Comparison of ENCODE assay signal across 16 mouse cellular contexts in the genomic region with DNA sequence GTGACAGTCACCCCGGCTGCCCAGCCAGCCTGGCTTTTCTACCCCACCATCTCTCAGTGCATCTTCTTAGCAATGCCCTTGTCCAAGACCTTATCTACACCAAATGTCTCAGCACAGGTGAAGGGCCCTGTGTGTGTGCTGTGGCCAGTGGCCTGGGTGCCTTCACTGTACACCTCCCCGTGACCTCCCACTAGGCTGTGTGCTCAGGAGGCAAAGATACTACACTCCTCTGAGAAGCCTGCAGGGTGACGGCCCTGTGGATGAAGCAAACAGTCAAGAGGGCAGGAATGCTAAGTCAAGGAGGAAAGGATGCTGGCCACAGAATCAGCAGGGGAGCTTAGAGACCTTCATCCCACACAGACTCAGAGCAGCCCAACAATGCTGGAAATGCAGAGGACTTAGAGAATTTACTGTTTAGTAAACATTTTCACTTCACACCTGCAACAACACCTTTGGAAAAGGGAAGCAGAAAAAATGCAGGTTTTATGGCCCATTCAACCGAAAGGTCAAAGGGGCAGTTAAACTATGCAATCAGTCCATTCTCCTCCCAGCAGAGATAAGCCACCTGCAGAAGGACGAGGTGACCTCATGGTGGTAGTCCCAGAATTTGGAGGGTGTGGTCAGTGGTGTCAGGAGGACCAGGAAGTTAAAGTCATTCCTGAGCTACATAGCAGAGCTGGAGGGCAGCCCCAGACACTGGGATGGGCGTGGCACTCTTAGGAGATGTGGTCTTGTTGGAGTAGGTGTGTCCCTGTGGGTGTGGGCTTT. TPM values are rescaled to one million over a fixed set of nuclear protein-coding genes. Genes with fewer than 3 reads are reported as not detected.
DNase-seq lines count a peak whose midpoint lies in the region; ATAC-seq and TF ChIP-seq lines count a peak whose summit lies in the region.
"Had no signal": no experiment of that assay in that cellular context is flagged by ENCODE, and none has a peak within 500 bp of the region (broad histone marks: within the 10 kb centered on the region; RNA-seq: fewer than 3 reads in every experiment).

No protein-coding gene starts in this region.

- no peak for DNase-seq in kidney, postnatal 10 days
- peak; percentile 100 for DNase-seq in R1 (ENCODE audit: low read depth, low spot score)
- peak; percentile 18 for DNase-seq in liver
- DNase-seq in hindbrain, postnatal 0 days (ENCODE audit: low spot score): no peak
- DNase-seq: cerebellum, adult 2 months; gastrocnemius, adult 2 months; kidney, adult 2 months; layer of hippocampus, adult 9-11 months had no signal

- peaks cover 48% of the 10 kb centered on the region for H3K4me1 ChIP-seq in kidney, embryonic 15.5 days
- peaks cover 10% of the 10 kb centered on the region for H3K4me1 ChIP-seq in midbrain, embryonic 13.5 days (replicated peaks)
- 0 out of 2 replicates have a peak, but pooled peaks cover 7% of the 10 kb centered on the region for H3K4me1 ChIP-seq in hindbrain, postnatal 0 days (ENCODE audit: insufficient read depth, low read length)
- H3K4me1 ChIP-seq in midbrain, embryonic 16.5 days (ENCODE audit: control insufficient read depth, insufficient read depth, low read length): peaks cover 8% of the 10 kb centered on the region

- no peak for TF ChIP-seq CTCF in hindbrain, postnatal 0 days (IDR thresholded peaks at IDR 0.05; ENCODE audit: low read depth)

- H3K27ac ChIP-seq in kidney, embryonic 15.5 days: 0 out of 2 replicates have a peak overlapping the region, but pooled peaks have one; percentile 7
- no peak overlapping the region for H3K27ac ChIP-seq in midbrain, embryonic 13.5 days
- no peak overlapping the region for H3K27ac ChIP-seq in hindbrain, postnatal 0 days
- no peak overlapping the region for H3K27ac ChIP-seq in midbrain, embryonic 16.5 days (ENCODE audit: low read length)
- H3K27ac ChIP-seq: embryonic facial prominence, embryonic 15.5 days; forebrain, embryonic 13.5 days; gastrocnemius, adult 2 months; neural tube, embryonic 15.5 days had no signal

- ATAC-seq in kidney, embryonic 15.5 days (replicated peaks; ENCODE audit: low FRiP score): peak; percentile 34; the same call in 1 of the 2 replicates
- ATAC-seq in megakaryocyte-erythroid progenitor cell, adult 5-6 weeks (replicated peaks; ENCODE audit: low FRiP score, low TSS enrichment, poor library complexity, severe bottlenecking): 0 out of 2 replicates have a peak, but pooled peaks have one; percentile 49
- ATAC-seq in midbrain, embryonic 13.5 days: no peak
- no peak for ATAC-seq in hindbrain, postnatal 0 days
- no peak for ATAC-seq in midbrain, embryonic 16.5 days
- ATAC-seq: forebrain, embryonic 13.5 days had no signal

- no peak overlapping the region for H3K4me2 ChIP-seq in kidney, embryonic 15.5 days
- no peak overlapping the region for H3K4me2 ChIP-seq in midbrain, embryonic 13.5 days (replicated peaks)
- no peak overlapping the region for H3K4me2 ChIP-seq in hindbrain, postnatal 0 days (ENCODE audit: low read depth, low read length)
- H3K4me2 ChIP-seq in midbrain, embryonic 16.5 days (ENCODE audit: low read length): no peak overlapping the region
- H3K4me2 ChIP-seq: embryonic facial prominence, embryonic 15.5 days; forebrain, embryonic 13.5 days; heart, embryonic 11.5 days; neural tube, embryonic 15.5 days had no signal

- H3K36me3 ChIP-seq in kidney, embryonic 15.5 days: no peaks in the 10 kb centered on the region
- H3K36me3 ChIP-seq in midbrain, embryonic 13.5 days: no peaks in the 10 kb centered on the region
- no peaks in the 10 kb centered on the region for H3K36me3 ChIP-seq in hindbrain, postnatal 0 days (ENCODE audit: insufficient read depth, low read length)
- H3K36me3 ChIP-seq in midbrain, embryonic 16.5 days (ENCODE audit: control insufficient read depth, insufficient read depth, low read length): no peaks in the 10 kb centered on the region
- H3K36me3 ChIP-seq: embryonic facial prominence, embryonic 15.5 days; neural tube, embryonic 15.5 days had no signal

- 50% methylated on average over 6 of the region's 6 CpGs for WGBS in kidney, embryonic 15.5 days
- WGBS in midbrain, embryonic 13.5 days: 79% methylated on average over 6 of the region's 6 CpGs
- 83% methylated on average over 6 of the region's 6 CpGs for WGBS in hindbrain, postnatal 0 days
- 77% methylated on average over 6 of the region's 6 CpGs for WGBS in midbrain, embryonic 16.5 days

- H3K9me3 ChIP-seq in kidney, embryonic 15.5 days (replicated peaks): no peaks in the 10 kb centered on the region
- no peaks in the 10 kb centered on the region for H3K9me3 ChIP-seq in midbrain, embryonic 13.5 days
- no peaks in the 10 kb centered on the region for H3K9me3 ChIP-seq in hindbrain, postnatal 0 days (ENCODE audit: low read length)
- H3K9me3 ChIP-seq in midbrain, embryonic 16.5 days (replicated peaks; ENCODE audit: control insufficient read depth, low read length, poor library complexity, severe bottlenecking): no peaks in the 10 kb centered on the region
- H3K9me3 ChIP-seq: embryonic facial prominence, embryonic 15.5 days; forebrain, embryonic 13.5 days; neural tube, embryonic 15.5 days had no signal

- no peak overlapping the region for H3K4me3 ChIP-seq in kidney, embryonic 15.5 days (replicated peaks)
- no peak overlapping the region for H3K4me3 ChIP-seq in midbrain, embryonic 13.5 days (replicated peaks)
- H3K4me3 ChIP-seq in hindbrain, postnatal 0 days (ENCODE audit: low read length): no peak overlapping the region
- H3K4me3 ChIP-seq in midbrain, embryonic 16.5 days (ENCODE audit: low read depth, low read length): no peak overlapping the region
- H3K4me3 ChIP-seq: embryonic facial prominence, embryonic 15.5 days; forebrain, embryonic 13.5 days; gastrocnemius, adult 2 months; neural tube, embryonic 15.5 days had no signal

- no peaks in the 10 kb centered on the region for H3K27me3 ChIP-seq in kidney, embryonic 15.5 days
- no peaks in the 10 kb centered on the region for H3K27me3 ChIP-seq in midbrain, embryonic 13.5 days
- no peaks in the 10 kb centered on the region for H3K27me3 ChIP-seq in hindbrain, postnatal 0 days (ENCODE audit: insufficient read depth, low read length)
- H3K27me3 ChIP-seq in midbrain, embryonic 16.5 days (ENCODE audit: control insufficient read depth, insufficient read depth, low read depth, low read length): no peaks in the 10 kb centered on the region
- H3K27me3 ChIP-seq: embryonic facial prominence, embryonic 15.5 days; forebrain, embryonic 13.5 days; neural tube, embryonic 15.5 days had no signal

- H3K9ac ChIP-seq in kidney, embryonic 15.5 days: no peak overlapping the region
- H3K9ac ChIP-seq in midbrain, embryonic 13.5 days (replicated peaks): no peak overlapping the region
- no peak overlapping the region for H3K9ac ChIP-seq in hindbrain, postnatal 0 days (replicated peaks; ENCODE audit: low read length)
- H3K9ac ChIP-seq in midbrain, embryonic 16.5 days (ENCODE audit: low read depth, low read length): no peak overlapping the region
- H3K9ac ChIP-seq: embryonic facial prominence, embryonic 15.5 days; forebrain, embryonic 13.5 days; neural tube, embryonic 15.5 days had no signal

RNA-seq across cellular contexts. Expression of gene Rassf3, which starts 21.3 kb away (rescaled TPM):
- 13.8 and 14.7 TPM in 2 replicates for polyA plus RNA-seq in kidney, embryonic 15.5 days (2015; fragmentation: Nextera tagmentation; extraction: Ambion mirVana)
- total RNA-seq in megakaryocyte-erythroid progenitor cell, adult 5-6 weeks (2014; fragmentation: Nextera tagmentation): 6.5 and 9.7 TPM in 2 replicates
- 12.1 and 13.4 TPM in 2 replicates for total RNA-seq in megakaryocyte-erythroid progenitor cell, adult 5-6 weeks (2017)
- 3.7 and 4.6 TPM in 2 replicates for polyA plus RNA-seq in midbrain, embryonic 13.5 days (2015; fragmentation: Nextera tagmentation; extraction: Ambion mirVana)
- total RNA-seq in hindbrain, postnatal 0 days (2014; rRNA removed): 7.4 and 11.1 TPM in 2 replicates
- polyA plus RNA-seq in hindbrain, postnatal 0 days (2015; fragmentation: Nextera tagmentation; extraction: Ambion mirVana): 5.7 and 6.0 TPM in 2 replicates
- 4.2 and 4.6 TPM in 2 replicates for polyA plus RNA-seq in midbrain, embryonic 16.5 days (2015; fragmentation: Nextera tagmentation; extraction: Ambion mirVana)

Comparison
In these comparisons a context has a peak if more than half of its experiments do, and no peak if none do; other contexts are left out.
1. ATAC-seq: peak in kidney, embryonic 15.5 days (single experiment) and megakaryocyte-erythroid progenitor cell, adult 5-6 weeks (single experiment); none in midbrain, embryonic 13.5 days (single experiment), hindbrain, postnatal 0 days (single experiment) and midbrain, embryonic 16.5 days (single experiment).
2. DNase-seq: peak in R1 (single experiment) and liver (single experiment); none in kidney, postnatal 10 days (single experiment) and hindbrain, postnatal 0 days (single experiment).